Mouse (Mus musculus) left cerebral cortex, postnatal 10 days (tissue): ENCODE data around the gene Prkch. TPM values are rescaled to one million over a fixed set of nuclear protein-coding genes. Genes with fewer than 3 reads are reported as not detected.
A peak's percentile ranks its signal among the peaks of the same experiment; 100 is the strongest.

Experiments used
- DNase-seq, 2 experiments: peaks; one replicate each; pipeline ENCODE4 v3.0.0; 2021 to 2022; ENCODE audit warnings: low spot score in 2 of 2, mixed read lengths in 1 of 2; ENCODE audit errors: extremely low spot score in 1 of 2
- intact Hi-C: fragments of 180-260 bp; cut with DNase I; formaldehyde crosslinking; loops from one replicate; pipeline ENCODE4 v1.15.1; 2025
- total RNA-seq, 2 experiments: library from RNA; stranded (reverse); gene quantifications; 2 replicates each; pipeline ENCODE4 v1.2.3; 2021

The Prkch gene
- total RNA-seq, 2 experiments from 2014 or later, result 5.0 to 5.1 TPM

- no peak for DNase-seq
- intact Hi-C loops, result no loop called here
Measured at GRCm38 (mm10) chr12:73801845-73802244, 217.2 kb downstream of the Prkch start.

GRCm38 (mm10) chr12:73802379-73803057, 217.9 kb downstream of the Prkch start:
- DNase-seq, result no peak
- intact Hi-C loops, result no loop called here

DNA sequence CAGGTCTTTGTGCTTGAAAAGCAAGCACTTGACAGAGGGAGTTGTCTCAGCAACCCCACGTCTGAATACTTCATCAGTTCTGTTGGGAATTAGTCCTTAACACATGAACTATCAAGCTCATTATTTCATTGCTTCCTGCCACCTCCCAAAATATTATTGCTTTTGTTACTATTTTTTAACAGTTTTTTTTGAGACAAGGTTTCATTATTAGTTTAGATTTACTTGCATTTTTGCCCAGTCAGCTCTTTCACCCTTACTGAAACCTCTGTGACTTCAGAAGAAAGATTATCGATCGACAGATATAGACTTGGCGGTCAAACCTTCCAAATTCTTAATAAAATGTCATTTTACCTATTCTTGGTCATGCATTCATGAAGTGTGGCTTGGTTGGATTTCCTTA, 219.3 kb downstream of the Prkch start:
- intact Hi-C loops, result no loop called here
- DNase-seq, result no peak

DNA sequence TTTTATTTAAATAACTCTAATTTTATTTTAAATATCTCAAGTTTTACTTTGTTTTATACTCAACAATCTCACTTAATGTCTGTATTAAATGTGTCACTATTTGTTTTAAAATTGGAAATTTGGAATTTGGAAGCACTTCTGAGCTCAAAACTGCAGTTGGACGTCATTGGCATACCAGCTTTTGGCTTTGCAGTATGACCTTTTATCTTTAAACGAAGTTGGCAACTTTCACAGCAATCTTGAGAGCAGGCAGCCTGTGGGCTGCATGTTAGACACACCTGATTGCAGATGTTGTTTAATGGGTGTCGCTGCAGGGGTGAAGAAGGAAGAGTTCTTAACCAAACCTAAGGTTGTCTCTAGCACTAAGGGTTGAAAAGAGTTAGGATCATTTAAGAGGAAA, 220.9 kb downstream of the Prkch start:
- no peak for DNase-seq
- intact Hi-C loops, result no loop called here

GRCm38 (mm10) chr12:73806003-73806402, 221.4 kb downstream of the Prkch start:
- DNase-seq, result no peak
- intact Hi-C loops, result no loop called here

- no peak for DNase-seq
- intact Hi-C loops, result no loop called here
Measured at GRCm38 (mm10) chr12:73807228-73807627, 222.6 kb downstream of the Prkch start.

GRCm38 (mm10) chr12:73810041-73810795, 225.6 kb downstream of the Prkch start:
- intact Hi-C loops, result no loop called here
- peak; percentile 46 to 80 for DNase-seq

DNA sequence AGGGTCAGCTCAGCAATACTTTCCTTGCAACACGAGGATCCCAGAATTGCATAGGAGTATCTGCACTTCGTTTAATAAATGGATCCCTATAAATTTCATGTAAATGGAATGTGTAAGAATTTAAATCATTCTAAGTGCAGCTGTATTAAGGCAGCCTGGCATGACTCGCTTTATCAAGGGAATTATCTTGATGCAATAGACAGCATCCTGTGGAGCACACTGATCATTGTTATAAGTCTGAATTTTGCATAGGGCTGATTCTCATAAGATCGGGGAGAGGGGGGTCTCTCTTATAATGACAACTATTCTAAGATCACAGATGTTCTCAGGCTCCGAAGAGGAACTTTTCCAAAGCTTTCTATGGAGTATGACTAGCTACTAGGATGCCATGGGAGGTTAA, 226.3 kb downstream of the Prkch start:
- DNase-seq, result no peak
- intact Hi-C loops, result no loop called here

GRCm38 (mm10) chr12:73812198-73812597, 227.6 kb downstream of the Prkch start:
- intact Hi-C loops, result no loop called here
- no peak for DNase-seq

GRCm38 (mm10) chr12:73813016-73813900, 228.7 kb downstream of the Prkch start:
- intact Hi-C loops, result no loop called here
- DNase-seq, result no peak

DNA sequence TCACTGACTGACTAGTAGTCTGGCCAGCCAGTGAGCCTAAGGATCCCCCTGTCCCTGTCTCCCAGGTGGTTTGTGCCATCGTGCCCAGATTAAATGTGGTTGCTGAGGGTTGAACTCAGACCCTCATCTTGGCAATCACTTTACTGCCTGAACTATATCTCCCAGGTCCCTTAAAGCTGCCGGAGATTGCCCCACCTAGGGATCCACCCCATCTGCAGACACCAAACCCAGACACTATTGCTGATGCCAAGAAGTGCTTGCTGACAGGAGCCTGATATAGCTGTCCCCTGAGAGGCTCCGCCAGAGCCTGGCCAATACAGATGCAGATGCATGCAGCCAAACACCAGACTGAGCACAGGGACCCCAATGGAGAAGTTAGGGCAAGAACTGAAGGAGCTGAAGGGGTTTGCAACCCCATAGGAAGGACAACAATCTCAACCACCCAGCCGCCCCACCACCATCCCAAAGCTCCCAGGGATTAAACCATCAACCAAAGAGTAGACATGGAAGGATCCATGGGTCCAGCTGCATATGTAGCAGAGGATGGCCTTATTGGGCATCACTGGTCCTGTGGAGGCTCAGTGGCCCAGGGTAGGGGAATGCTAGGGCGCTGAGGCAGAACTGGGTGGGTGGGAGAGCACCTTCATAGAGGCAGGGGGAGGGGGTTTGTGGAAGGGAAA, 229.6 kb downstream of the Prkch start:
- DNase-seq, result no peak
- intact Hi-C loops, result no loop called here

GRCm38 (mm10) chr12:73814897-73815296, 230.3 kb downstream of the Prkch start:
- DNase-seq, result no peak
- intact Hi-C loops, result no loop called here

DNA sequence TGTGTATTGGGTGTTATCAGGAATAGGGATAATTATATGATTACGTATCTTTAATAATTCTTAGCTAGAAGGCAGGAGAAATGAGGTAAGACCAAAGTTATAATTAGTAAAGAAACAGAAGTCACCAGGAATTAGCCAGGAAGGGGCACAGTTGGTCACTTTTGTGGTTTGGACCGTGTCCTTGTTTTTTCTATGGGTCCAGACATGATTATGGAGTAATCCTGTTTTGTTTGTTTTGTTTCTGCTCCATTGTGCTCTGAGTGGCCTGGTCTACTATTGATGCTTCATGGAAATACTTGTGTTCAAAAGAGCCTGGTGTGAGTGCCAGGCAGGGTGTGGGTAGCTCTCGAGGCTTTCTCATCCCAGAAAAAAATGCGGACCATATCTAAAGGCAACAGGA, 230.9 kb downstream of the Prkch start:
- intact Hi-C loops, result no loop called here
- DNase-seq, result no peak

DNA sequence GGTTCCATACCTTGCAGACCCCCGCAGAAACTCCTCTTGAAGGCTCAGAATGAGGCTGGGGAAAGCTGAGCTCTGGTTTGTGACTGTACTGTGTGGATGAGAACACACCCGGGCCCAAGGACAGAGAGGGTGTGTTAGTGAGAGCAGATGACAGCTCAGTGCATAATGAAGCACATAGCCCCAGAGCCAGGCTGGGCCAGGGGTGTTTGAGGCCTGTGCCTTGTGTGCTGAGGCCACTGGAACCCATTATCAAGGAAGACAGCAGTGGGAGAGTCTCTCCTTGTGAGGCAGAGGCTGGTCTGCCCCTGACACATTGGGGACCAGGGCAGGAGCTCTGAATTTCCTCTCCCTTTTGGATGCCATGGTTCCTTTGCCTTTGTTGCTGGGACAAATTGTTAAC, 231.3 kb downstream of the Prkch start:
- intact Hi-C loops, result no loop called here
- DNase-seq, result no peak

- intact Hi-C loops, result no loop called here
- no peak for DNase-seq
Measured at GRCm38 (mm10) chr12:73816866-73817265, 232.3 kb downstream of the Prkch start.

DNA sequence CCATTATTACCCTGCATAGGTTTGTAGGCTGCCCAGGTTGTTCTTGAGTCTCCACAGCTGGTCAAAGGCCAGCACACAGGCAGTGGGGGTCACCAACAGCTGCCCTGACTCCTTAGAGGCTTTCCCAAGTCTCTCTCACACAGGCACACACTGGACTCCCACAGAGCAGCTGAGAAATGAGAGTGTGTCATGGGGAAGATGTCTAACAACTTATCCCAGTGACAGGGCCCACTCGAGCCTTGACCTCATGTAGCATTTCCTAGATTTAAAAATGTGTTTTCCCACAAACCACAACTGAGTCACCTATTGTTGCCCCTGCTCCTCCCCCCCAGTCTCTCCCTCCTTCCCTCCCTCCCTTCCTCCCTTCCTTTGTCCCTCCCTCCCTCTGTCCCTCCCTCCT, 234.2 kb downstream of the Prkch start:
- no peak for DNase-seq
- intact Hi-C loops, result no loop called here

DNA sequence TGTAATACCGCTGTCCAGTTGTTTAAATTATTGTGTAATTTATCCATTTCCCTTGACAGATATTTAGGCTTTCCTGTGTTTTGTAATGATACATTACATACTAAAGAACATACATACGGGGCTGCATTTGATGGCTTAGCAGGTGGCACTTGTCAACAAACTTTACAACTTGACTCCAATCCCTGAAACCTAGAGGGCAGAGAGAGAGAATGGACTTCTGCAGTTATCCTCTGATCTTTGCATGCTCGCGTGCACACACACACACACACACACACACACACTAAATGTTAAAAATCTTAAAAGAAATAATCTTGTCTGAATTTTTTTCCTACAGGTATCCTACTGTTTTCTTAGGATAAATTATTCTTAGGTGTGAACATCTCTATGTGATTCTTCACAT, 236.6 kb downstream of the Prkch start:
- intact Hi-C loops, result no loop called here
- DNase-seq, result no peak

DNA sequence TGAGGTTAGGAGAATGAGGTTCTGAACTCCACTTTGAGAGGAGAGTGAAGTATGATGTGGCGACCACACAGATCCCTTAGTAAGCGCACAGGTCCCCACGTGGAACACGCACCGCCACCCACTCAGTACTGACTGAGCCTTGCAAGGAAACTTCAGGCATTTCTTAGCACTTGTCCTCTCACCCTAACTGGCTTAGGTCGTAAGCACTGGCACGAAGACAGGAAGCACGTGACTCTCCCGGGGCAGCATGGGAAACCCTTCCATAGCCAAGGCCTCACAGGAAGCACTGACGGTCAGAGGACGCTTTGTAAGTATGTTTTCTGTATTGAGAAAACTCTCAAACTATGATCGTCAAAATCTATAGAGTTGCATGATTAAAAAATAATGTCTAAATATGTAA, 237.7 kb downstream of the Prkch start:
- DNase-seq, result no peak

DNA sequence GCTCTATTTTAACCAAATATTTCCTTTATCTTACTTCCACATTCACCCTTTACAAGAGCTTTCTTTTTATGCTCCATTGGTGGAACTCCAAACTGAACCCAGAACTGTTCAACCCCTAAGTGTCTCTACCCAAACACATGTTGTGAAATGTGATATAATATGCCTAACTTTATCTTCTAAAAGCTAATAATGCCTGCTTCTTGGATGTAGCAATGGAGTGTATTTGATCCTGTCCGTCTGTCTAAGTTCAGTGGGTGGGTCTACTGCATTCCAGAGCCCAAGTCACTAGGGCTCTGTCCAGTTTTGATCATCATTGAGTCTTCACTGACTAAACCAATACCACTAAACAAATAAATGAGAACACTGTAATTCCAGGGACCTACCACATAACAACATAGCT, 240.2 kb downstream of the Prkch start:
- no peak for DNase-seq
- intact Hi-C loops, result no loop called here

More for the DNA sequence above, 237.7 kb downstream of the Prkch start:
- intact Hi-C loops, result no loop called here
